Mouse (Mus musculus): Measurements from ENCODE around the gene Slc51b. TPM values are rescaled to one million over a fixed set of nuclear protein-coding genes. Genes with fewer than 3 reads are reported as not detected.

Gene Slc51b
- total and polyA plus RNA-seq, 2 experiments: 0.22 to 3.2 TPM

GRCm38 (mm10) chr9:65428003-65428402, 5.2 kb upstream of the Slc51b start:
- Histone ChIP-seq H3K79me2 (ENCODE audit: control insufficient read depth, insufficient read depth, low read length) (no peaks in the 10 kb centered on the region), H3K36me3 (ENCODE audit: control insufficient read depth, insufficient read depth, low read length) (no peaks in the 10 kb centered on the region), H3K9ac (ENCODE audit: low read depth, low read length) (no peak overlapping the region), H3K27ac (replicated peaks; ENCODE audit: insufficient read depth, low read depth, low read length) (no peak overlapping the region), H3K27me3 (ENCODE audit: control insufficient read depth, insufficient read depth, low read length) (no peaks in the 10 kb centered on the region), H3K4me1 (ENCODE audit: control insufficient read depth, insufficient read depth, low read length) (peaks cover 3% of the 10 kb centered on the region; the same call in 1 of the 2 replicates), H3K4me3 (ENCODE audit: insufficient read depth, low read depth, low read length) (no peak overlapping the region)
- DNase-seq (ENCODE audit: extremely low read depth, low read depth, low spot score): peak; percentile 61
- TF ChIP-seq POLR2A (IDR thresholded peaks at IDR 0.05; ENCODE audit: extremely low read depth, insufficient read depth, low read length) (no peak), CTCF (IDR thresholded peaks at IDR 0.05; ENCODE audit: low read depth, low read length) (no peak)
- 52% methylated on average over 5 of the region's 5 CpGs for WGBS

DNA sequence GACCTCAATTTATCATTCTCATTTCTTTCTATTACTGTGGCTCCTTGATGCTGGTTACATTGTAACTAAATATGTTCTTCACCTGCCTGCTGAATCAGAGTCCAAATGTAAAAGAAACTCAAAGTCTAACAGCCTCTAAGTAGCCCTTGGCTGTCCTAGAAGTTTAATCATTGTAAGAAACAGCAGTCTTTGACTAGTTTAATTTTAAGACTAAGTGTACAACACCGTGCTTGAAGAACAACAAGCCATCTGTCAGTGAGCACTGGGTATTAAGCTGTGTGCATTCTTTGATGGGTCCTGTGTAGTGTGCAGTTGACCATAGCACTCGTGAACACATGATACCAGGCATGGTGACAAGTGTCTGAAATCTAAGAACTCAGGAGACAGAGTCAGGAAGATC, 4.8 kb upstream of the Slc51b start:
- H3K27ac ChIP-seq (replicated peaks; ENCODE audit: insufficient read depth, low read depth, low read length): no peak overlapping the region
- H3K4me3 ChIP-seq (ENCODE audit: insufficient read depth, low read depth, low read length): no peak overlapping the region
- no peak overlapping the region for H3K9ac ChIP-seq (ENCODE audit: low read depth, low read length)
- DNase-seq (ENCODE audit: extremely low read depth, low read depth, low spot score): peak; percentile 12
- H3K27me3 ChIP-seq (ENCODE audit: control insufficient read depth, insufficient read depth, low read length): no peaks in the 10 kb centered on the region
- no peak for TF ChIP-seq POLR2A (IDR thresholded peaks at IDR 0.05; ENCODE audit: extremely low read depth, insufficient read depth, low read length)
- no peak for TF ChIP-seq CTCF (IDR thresholded peaks at IDR 0.05; ENCODE audit: low read depth, low read length)
- H3K79me2 ChIP-seq (ENCODE audit: control insufficient read depth, insufficient read depth, low read length): no peaks in the 10 kb centered on the region
- WGBS: 57% methylated on average over 2 of the region's 2 CpGs
- no peaks in the 10 kb centered on the region for H3K36me3 ChIP-seq (ENCODE audit: control insufficient read depth, insufficient read depth, low read length)
- peaks cover 4% of the 10 kb centered on the region; the same call in 1 of the 2 replicates for H3K4me1 ChIP-seq (ENCODE audit: control insufficient read depth, insufficient read depth, low read length)

GRCm38 (mm10) chr9:65424393-65424792, 1.6 kb upstream of the Slc51b start:
- DNase-seq (ENCODE audit: extremely low read depth, low read depth, low spot score): no peak
- Histone ChIP-seq H3K4me3 (ENCODE audit: insufficient read depth, low read depth, low read length) (no peak overlapping the region), H3K27ac (replicated peaks; ENCODE audit: insufficient read depth, low read depth, low read length) (no peak overlapping the region), H3K79me2 (ENCODE audit: control insufficient read depth, insufficient read depth, low read length) (no peaks in the 10 kb centered on the region), H3K9ac (ENCODE audit: low read depth, low read length) (no peak overlapping the region), H3K4me1 (ENCODE audit: control insufficient read depth, insufficient read depth, low read length) (peaks cover 4% of the 10 kb centered on the region; the same call in 1 of the 2 replicates), H3K36me3 (ENCODE audit: control insufficient read depth, insufficient read depth, low read length) (no peaks in the 10 kb centered on the region), H3K27me3 (ENCODE audit: control insufficient read depth, insufficient read depth, low read length) (no peaks in the 10 kb centered on the region)
- 60% methylated on average over 3 of the region's 3 CpGs for WGBS
- TF ChIP-seq POLR2A (IDR thresholded peaks at IDR 0.05; ENCODE audit: extremely low read depth, insufficient read depth, low read length): no peak
- TF ChIP-seq CTCF (IDR thresholded peaks at IDR 0.05; ENCODE audit: low read depth, low read length): no peak

DNA sequence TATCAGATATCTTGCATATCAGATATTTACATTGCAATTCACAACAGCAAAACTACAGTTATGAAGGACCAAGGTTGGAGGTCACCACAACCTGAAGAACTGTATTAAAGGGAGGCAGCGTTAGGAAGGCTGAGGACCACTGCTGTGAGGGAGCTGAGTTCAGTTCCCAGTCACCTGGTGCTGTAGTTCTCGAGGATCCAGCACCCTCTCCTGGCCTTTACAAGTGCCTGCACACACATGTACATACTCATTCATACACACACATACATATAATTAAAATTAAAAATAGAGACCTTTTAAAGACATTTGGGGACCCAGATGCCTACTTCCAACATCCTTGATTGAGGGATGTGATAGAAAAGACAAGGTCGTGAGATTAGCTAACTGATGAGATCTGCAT, 3.1 kb downstream of the Slc51b start:
- H3K4me3 ChIP-seq (ENCODE audit: insufficient read depth, low read depth, low read length): no peak overlapping the region
- no peaks in the 10 kb centered on the region for H3K79me2 ChIP-seq (ENCODE audit: control insufficient read depth, insufficient read depth, low read length)
- no peak overlapping the region for H3K9ac ChIP-seq (ENCODE audit: low read depth, low read length)
- WGBS: 87% methylated on average over 3 of the region's 3 CpGs
- no peaks in the 10 kb centered on the region for H3K27me3 ChIP-seq (ENCODE audit: control insufficient read depth, insufficient read depth, low read length)
- no peak for DNase-seq (ENCODE audit: extremely low read depth, low read depth, low spot score)
- H3K4me1 ChIP-seq (ENCODE audit: control insufficient read depth, insufficient read depth, low read length): peaks cover 4% of the 10 kb centered on the region; the same call in 1 of the 2 replicates
- TF ChIP-seq CTCF (IDR thresholded peaks at IDR 0.05; ENCODE audit: low read depth, low read length) (peak; percentile 21; the same call in 1 of the 2 replicates), POLR2A (IDR thresholded peaks at IDR 0.05; ENCODE audit: extremely low read depth, insufficient read depth, low read length) (no peak)
- H3K36me3 ChIP-seq (ENCODE audit: control insufficient read depth, insufficient read depth, low read length): no peaks in the 10 kb centered on the region
- no peak overlapping the region for H3K27ac ChIP-seq (replicated peaks; ENCODE audit: insufficient read depth, low read depth, low read length)

DNA sequence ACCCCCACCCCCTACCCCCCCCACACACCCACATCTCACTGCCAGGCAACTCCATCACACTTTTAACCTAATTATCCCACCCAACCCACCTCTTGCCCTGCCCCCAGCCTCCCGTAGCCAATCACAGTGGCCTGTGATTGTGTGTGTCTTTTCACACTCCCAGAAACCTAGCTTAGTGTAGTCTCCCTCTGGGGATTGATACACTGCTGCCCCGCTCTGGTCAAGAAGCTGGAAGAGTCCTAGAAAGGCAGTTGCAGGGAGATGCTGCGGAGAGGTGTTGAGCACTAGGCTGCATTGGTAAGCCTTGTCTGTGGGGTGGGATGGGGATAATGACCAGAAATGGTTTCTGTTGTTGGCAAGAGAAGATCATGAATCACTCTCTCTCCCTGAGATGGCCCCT, 5.0 kb downstream of the Slc51b start:
- no peak overlapping the region for H3K27ac ChIP-seq (replicated peaks; ENCODE audit: insufficient read depth, low read depth, low read length)
- H3K4me1 ChIP-seq (ENCODE audit: control insufficient read depth, insufficient read depth, low read length): 0 out of 2 replicates have a peak, but pooled peaks cover 2% of the 10 kb centered on the region
- no peak overlapping the region for H3K9ac ChIP-seq (ENCODE audit: low read depth, low read length)
- no peaks in the 10 kb centered on the region for H3K36me3 ChIP-seq (ENCODE audit: control insufficient read depth, insufficient read depth, low read length)
- WGBS: 76% methylated on average over 3 of the region's 3 CpGs
- no peak for DNase-seq (ENCODE audit: extremely low read depth, low read depth, low spot score)
- TF ChIP-seq CTCF (IDR thresholded peaks at IDR 0.05; ENCODE audit: low read depth, low read length): no peak
- no peak overlapping the region for H3K4me3 ChIP-seq (ENCODE audit: insufficient read depth, low read depth, low read length)
- H3K27me3 ChIP-seq (ENCODE audit: control insufficient read depth, insufficient read depth, low read length): no peaks in the 10 kb centered on the region
- H3K79me2 ChIP-seq (ENCODE audit: control insufficient read depth, insufficient read depth, low read length): no peaks in the 10 kb centered on the region

- Histone ChIP-seq H3K36me3 (ENCODE audit: control insufficient read depth, insufficient read depth, low read length) (no peaks in the 10 kb centered on the region), H3K9ac (ENCODE audit: low read depth, low read length) (no peak overlapping the region), H3K79me2 (ENCODE audit: control insufficient read depth, insufficient read depth, low read length) (no peaks in the 10 kb centered on the region), H3K27me3 (ENCODE audit: control insufficient read depth, insufficient read depth, low read length) (no peaks in the 10 kb centered on the region), H3K4me1 (ENCODE audit: control insufficient read depth, insufficient read depth, low read length) (peaks cover 2% of the 10 kb centered on the region; the same call in 1 of the 2 replicates), H3K27ac (replicated peaks; ENCODE audit: insufficient read depth, low read depth, low read length) (no peak overlapping the region), H3K4me3 (ENCODE audit: insufficient read depth, low read depth, low read length) (no peak overlapping the region)
- no peak for TF ChIP-seq CTCF (IDR thresholded peaks at IDR 0.05; ENCODE audit: low read depth, low read length)
- no peak for DNase-seq (ENCODE audit: extremely low read depth, low read depth, low spot score)
- 71% methylated on average over 3 of the region's 3 CpGs for WGBS
Observed at GRCm38 (mm10) chr9:65411326-65411725, 11.4 kb downstream of the Slc51b start.

Data from liver, adult 2 months (tissue).